Mouse (Mus musculus) T-helper 17 cell (primary cell): ENCODE measurements at regions not wholly inside any gene's neighbourhood (a gene's known extent, or its start where the extent isn't known, plus 50 kb on each side); places are given as distances from the start of the nearest gene placed in this dataset.

Source experiments
- in situ Hi-C, 2 experiments: fragments of 300-600 bp; cut with MboI, MseI; formaldehyde crosslinking; loops; 1 replicate in 1 of 2; 2 replicates in 1 of 2; pipeline ENCODE4 v1.15.1; 2025; ENCODE audit warnings: high pct_unique_total_duplicates in 2 of 2

- in situ Hi-C loops = loop anchor here in 1 of 2 experiments (5.0 to 10.0 kb wide), 2 partner anchors 212 to 450 kb away; no protein-coding TSS in a partner anchor
These were observed 60.0 kb downstream of the Ubiad1 start for GRCm38 (mm10) chr4:148384251-148385230.

GRCm38 (mm10) chr4:148380562-148380961 is 64.0 kb downstream of the Ubiad1 start:
- in situ Hi-C loops = loop anchor here in 1 of 2 experiments (10.0 kb wide), 1 partner anchor 454 kb away; no protein-coding TSS in a partner anchor

- in situ Hi-C loops = no loop called here
These were observed 66.1 kb downstream of the Ubiad1 start for GRCm38 (mm10) chr4:148378491-148378890.

- in situ Hi-C loops = no loop called here
These were observed 67.2 kb downstream of the Ubiad1 start for GRCm38 (mm10) chr4:148377368-148377767.

GRCm38 (mm10) chr4:148376439-148376838 is 68.1 kb downstream of the Ubiad1 start:
- in situ Hi-C loops = no loop called here

GRCm38 (mm10) chr4:148371489-148371888 is 73.1 kb downstream of the Ubiad1 start:
- in situ Hi-C loops = no loop called here

- in situ Hi-C loops = no loop called here
These were observed 76.9 kb downstream of the Ubiad1 start for GRCm38 (mm10) chr4:148367671-148368070.

- in situ Hi-C loops = no loop called here
These were observed 78.0 kb upstream of the Disp3 start for GRCm38 (mm10) chr4:148365804-148366203.

GRCm38 (mm10) chr4:148363366-148364121 is 75.8 kb upstream of the Disp3 start:
- in situ Hi-C loops = no loop called here

- in situ Hi-C loops = no loop called here
These were observed 73.2 kb upstream of the Disp3 start for GRCm38 (mm10) chr4:148360931-148361330.

GRCm38 (mm10) chr4:148358336-148358735 is 70.6 kb upstream of the Disp3 start:
- in situ Hi-C loops = no loop called here

GRCm38 (mm10) chr4:148357221-148357621 is 69.5 kb upstream of the Disp3 start:
- in situ Hi-C loops = no loop called here

- in situ Hi-C loops = no loop called here
These were observed 68.9 kb upstream of the Disp3 start for GRCm38 (mm10) chr4:148356654-148357053.

- in situ Hi-C loops = no loop called here
These were observed 66.2 kb upstream of the Disp3 start for GRCm38 (mm10) chr4:148353969-148354368.

- in situ Hi-C loops = no loop called here
These were observed 64.9 kb upstream of the Disp3 start for GRCm38 (mm10) chr4:148352690-148353089.

GRCm38 (mm10) chr4:148341531-148342157 is 53.9 kb upstream of the Disp3 start:
- in situ Hi-C loops = no loop called here

GRCm38 (mm10) chr4:148340342-148340741 is 52.6 kb upstream of the Disp3 start:
- in situ Hi-C loops = no loop called here

GRCm38 (mm10) chr4:148337890-148338880 is 50.4 kb upstream of the Disp3 start:
- in situ Hi-C loops = no loop called here
